Mouse (Mus musculus) limb, embryonic 12.5 days (tissue): Measurements from ENCODE around the gene B3gnt2. TPM values are rescaled to one million over a fixed set of nuclear protein-coding genes. Genes with fewer than 3 reads are reported as not detected.

ENCODE experiments used
- ATAC-seq: fragments of 200-750 bp; cut with Nextera tagmentation; 2 replicates; pipeline ENCODE4 v1.8.0; 2017; ENCODE audit warnings: low read depth, moderate TSS enrichment; ENCODE audit not compliant: insufficient number of reproducible peaks, insufficient read depth, low FRiP score, low TSS enrichment
- H3K27ac ChIP-seq: fragments of 300-500 bp; sonication (generic); 2 replicates; pipeline ENCODE4 v1.5.1; 2016; ENCODE audit warnings: mild to moderate bottlenecking, moderate library complexity
- H3K27me3 ChIP-seq: fragments of 300-500 bp; sonication (generic); 2 replicates; pipeline ENCODE4 v1.6.1; 2016; ENCODE audit warnings: mild to moderate bottlenecking, moderate library complexity
- H3K36me3 ChIP-seq: fragments of 300-500 bp; sonication (generic); 2 replicates; pipeline ENCODE4 v1.6.1; 2016; ENCODE audit warnings: mild to moderate bottlenecking, moderate library complexity
- H3K4me1 ChIP-seq: fragments of 300-500 bp; sonication (generic); replicated peaks from 2 replicates; pipeline ENCODE4 v1.6.1; 2016
- H3K4me2 ChIP-seq: fragments of 300-500 bp; sonication (generic); 2 replicates; pipeline ENCODE4 v1.6.1; 2016; ENCODE audit warnings: mild to moderate bottlenecking, moderate library complexity
- H3K4me3 ChIP-seq: fragments of 300-500 bp; sonication (generic); replicated peaks from 2 replicates; pipeline ENCODE4 v1.5.1; 2016; ENCODE audit warnings: mild to moderate bottlenecking
- H3K9ac ChIP-seq: fragments of 300-500 bp; sonication (generic); replicated peaks from 2 replicates; pipeline ENCODE4 v1.6.1; 2016; ENCODE audit warnings: mild to moderate bottlenecking, moderate library complexity
- H3K9me3 ChIP-seq: fragments of 300-500 bp; sonication (generic); 2 replicates; pipeline ENCODE4 v1.6.1; 2016; ENCODE audit warnings: mild to moderate bottlenecking, moderate library complexity
- WGBS: fragments of 180-500 bp; shearing (Covaris S2); methylation state at CpG from one replicate; pipeline ENCODE4 v1.1.7; 2016; 5-methylcytosine and 5-hydroxymethylcytosine counted together
- polyA plus RNA-seq: library from polyadenylated mRNA; unstranded; fragments of >200 nt; fragmentation: Nextera tagmentation; extraction: Ambion mirVana; gene quantifications from 2 replicates; pipeline ENCODE4 v1.2.1, GENCODE M21; 2016

The B3gnt2 gene
- polyA plus RNA-seq, 1 experiment from 2014 or later = 4.1 TPM

- Histone ChIP-seq H3K9me3 (no peaks in the 10 kb centered on the region), H3K4me3 (no peak overlapping the region), H3K27ac (no peak overlapping the region), H3K4me1 (no peaks in the 10 kb centered on the region), H3K4me2 (no peak overlapping the region), H3K9ac (no peak overlapping the region), H3K36me3 (no peaks in the 10 kb centered on the region), H3K27me3 (no peaks in the 10 kb centered on the region)
- 87% methylated on average over 3 of the region's 3 CpGs for WGBS
- no peak for ATAC-seq
These were observed 149.4 kb downstream of the B3gnt2 start for GRCm38 (mm10) chr11:22711327-22711726.

DNA sequence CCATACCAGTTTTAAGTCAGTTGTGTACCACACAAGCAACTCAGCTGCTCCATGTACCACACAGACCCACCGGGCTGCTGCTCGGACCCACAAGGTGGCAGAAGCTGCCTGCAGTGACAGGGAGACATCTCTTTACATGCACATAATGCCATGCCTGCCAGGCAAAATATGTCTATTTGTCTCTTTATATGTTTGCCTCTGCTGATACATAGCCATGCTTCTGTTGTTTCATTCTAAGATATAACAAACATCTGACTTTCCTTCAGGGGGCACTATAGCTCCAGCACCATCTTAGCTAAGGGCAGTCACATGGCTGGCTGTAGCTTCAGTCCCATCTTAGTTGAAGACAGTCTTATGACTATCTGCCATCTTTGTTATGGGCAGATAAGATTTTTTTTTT is 150.2 kb downstream of the B3gnt2 start:
- H3K4me2 ChIP-seq = no peak overlapping the region
- H3K9me3 ChIP-seq = no peaks in the 10 kb centered on the region
- 94% methylated on average over 2 of the region's 2 CpGs for WGBS
- H3K27ac ChIP-seq = no peak overlapping the region
- H3K4me3 ChIP-seq = no peak overlapping the region
- no peaks in the 10 kb centered on the region for H3K27me3 ChIP-seq
- H3K4me1 ChIP-seq = no peaks in the 10 kb centered on the region
- no peak overlapping the region for H3K9ac ChIP-seq
- ATAC-seq = no peak
- H3K36me3 ChIP-seq = no peaks in the 10 kb centered on the region

Other genes starting within 250 kb of the B3gnt2 start
- 2.9 and 3.0 TPM in 2 replicates for gene Zrsr1, start 111.0 kb upstream of the B3gnt2 start, polyA plus RNA-seq
- gene Gm28048, start 121.1 kb upstream of the B3gnt2 start, polyA plus RNA-seq = 5.9 and 6.5 TPM in 2 replicates
- 382 and 388 TPM in 2 replicates for gene Commd1, start 121.4 kb upstream of the B3gnt2 start, polyA plus RNA-seq
- 325 and 347 TPM in 2 replicates for gene Cct4, start 129.6 kb upstream of the B3gnt2 start, polyA plus RNA-seq
- gene Fam161a, start 146.6 kb upstream of the B3gnt2 start, polyA plus RNA-seq = 2.3 and 3.3 TPM in 2 replicates